Mouse (Mus musculus) stomach, embryonic 14.5 days (tissue): ENCODE results near the gene Itga2. TPM values are rescaled to one million over a fixed set of nuclear protein-coding genes. Genes with fewer than 3 reads are reported as not detected.
A peak's percentile ranks its signal among the peaks of the same experiment; 100 is the strongest.

Experiments
- ATAC-seq: fragments of 200-750 bp; cut with Nextera tagmentation; 2 replicates; pipeline ENCODE4 v1.8.0; 2017; ENCODE audit warnings: low read depth, moderate TSS enrichment; ENCODE audit not compliant: insufficient number of reproducible peaks, insufficient read depth, low FRiP score
- H3K27ac ChIP-seq: fragments of 300-500 bp; sonication (generic); 2 replicates; pipeline ENCODE4 v1.5.1; 2014; ENCODE audit warnings: mild to moderate bottlenecking, low read length, moderate library complexity, mixed read lengths
- H3K27me3 ChIP-seq: fragments of 300-500 bp; sonication (generic); 2 replicates; pipeline ENCODE4 v1.6.1; 2014; ENCODE audit warnings: low read length, control low read depth, mixed read lengths; ENCODE audit not compliant: control insufficient read depth, insufficient read depth
- H3K36me3 ChIP-seq: fragments of 300-500 bp; sonication (generic); 2 replicates; pipeline ENCODE4 v1.6.1; 2014; ENCODE audit warnings: mild to moderate bottlenecking, control low read depth, low read length, moderate library complexity, mixed read lengths; ENCODE audit not compliant: control insufficient read depth, insufficient read depth
- H3K4me1 ChIP-seq: fragments of 300-500 bp; sonication (generic); 2 replicates; pipeline ENCODE4 v1.6.1; 2014; ENCODE audit warnings: low read length, control low read depth, mixed read lengths; ENCODE audit not compliant: control insufficient read depth, insufficient read depth
- H3K4me2 ChIP-seq: fragments of 300-500 bp; sonication (generic); replicated peaks from 2 replicates; pipeline ENCODE4 v1.6.1; 2014; ENCODE audit warnings: low read depth, low read length, control low read depth
- H3K4me3 ChIP-seq: fragments of 300-500 bp; sonication (generic); 2 replicates; pipeline ENCODE4 v1.5.1; 2014; ENCODE audit warnings: low read depth, low read length, control low read depth
- H3K9ac ChIP-seq: fragments of 300-500 bp; sonication (generic); replicated peaks from 2 replicates; pipeline ENCODE4 v1.6.1; 2014; ENCODE audit warnings: low read depth, mild to moderate bottlenecking, control low read depth, low read length, moderate library complexity, mixed read lengths
- H3K9me3 ChIP-seq: fragments of 300-500 bp; sonication (generic); 2 replicates; pipeline ENCODE4 v1.6.1; 2016; ENCODE audit warnings: low read depth, low read length, control low read depth; ENCODE audit not compliant: control insufficient read depth
- WGBS: fragments of 180-500 bp; shearing (Covaris S2); extraction: QIAGEN DNeasy Blood & Tissue Kit; methylation state at CpG from one replicate; pipeline ENCODE4 v1.1.7; 2014; 5-methylcytosine and 5-hydroxymethylcytosine counted together
- polyA plus RNA-seq: library from polyadenylated mRNA; unstranded; fragments of >200 nt; fragmentation: Nextera tagmentation; extraction: Ambion mirVana; gene quantifications from 2 replicates; pipeline ENCODE4 v1.2.1, GENCODE M21; 2014

The Itga2 gene
- 9.2 and 11.8 TPM in 2 replicates for polyA plus RNA-seq

DNA sequence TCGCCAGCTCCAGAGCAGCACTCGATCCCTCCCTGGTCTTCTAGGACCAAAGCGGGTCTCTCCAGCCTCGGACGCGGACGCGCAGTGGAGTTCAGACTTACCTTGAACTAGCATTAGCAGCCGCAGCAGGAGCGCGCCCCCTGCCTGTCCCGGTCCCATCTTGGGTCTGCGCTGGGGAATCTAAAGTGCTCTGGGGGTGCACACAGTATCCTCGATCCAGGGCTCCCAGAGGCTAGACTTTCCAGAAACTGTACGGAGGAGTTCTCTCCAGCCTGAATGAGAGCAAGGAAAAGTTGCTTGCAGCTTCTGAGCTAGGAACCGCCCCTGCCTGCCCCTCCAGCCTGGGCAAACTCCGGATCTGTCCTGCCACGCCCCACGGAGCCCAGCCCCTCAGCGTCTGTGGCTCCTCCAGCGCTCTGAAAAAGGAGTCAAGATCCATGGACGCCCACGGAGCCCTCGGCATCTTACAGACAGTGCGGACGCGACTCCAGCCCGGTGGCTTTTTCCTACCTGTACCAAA lies at the start of gene Itga2:
TSS of gene Itga2 (minus strand) at position 326 of the 520 bp plus-strand sequence.
- Histone ChIP-seq H3K27me3 (no peaks in the 10 kb centered on the region), H3K4me3 (peak within 1 kb of the TSS; percentile 43), H3K4me2 (peak within 1 kb of the TSS; percentile 73), H3K4me1 (peaks cover 5% of the 10 kb centered on the region; the same call in 1 of the 2 replicates), H3K9ac (peak within 1 kb of the TSS; percentile 25; the same call in 1 of the 2 replicates), H3K36me3 (no peaks in the 10 kb centered on the region), H3K27ac (peak within 1 kb of the TSS; percentile 40; the same call in 1 of the 2 replicates), H3K9me3 (no peaks in the 10 kb centered on the region)
- under 1% methylated on average over 28 of the region's 28 CpGs for WGBS
- peak; percentile 88 for ATAC-seq

DNA sequence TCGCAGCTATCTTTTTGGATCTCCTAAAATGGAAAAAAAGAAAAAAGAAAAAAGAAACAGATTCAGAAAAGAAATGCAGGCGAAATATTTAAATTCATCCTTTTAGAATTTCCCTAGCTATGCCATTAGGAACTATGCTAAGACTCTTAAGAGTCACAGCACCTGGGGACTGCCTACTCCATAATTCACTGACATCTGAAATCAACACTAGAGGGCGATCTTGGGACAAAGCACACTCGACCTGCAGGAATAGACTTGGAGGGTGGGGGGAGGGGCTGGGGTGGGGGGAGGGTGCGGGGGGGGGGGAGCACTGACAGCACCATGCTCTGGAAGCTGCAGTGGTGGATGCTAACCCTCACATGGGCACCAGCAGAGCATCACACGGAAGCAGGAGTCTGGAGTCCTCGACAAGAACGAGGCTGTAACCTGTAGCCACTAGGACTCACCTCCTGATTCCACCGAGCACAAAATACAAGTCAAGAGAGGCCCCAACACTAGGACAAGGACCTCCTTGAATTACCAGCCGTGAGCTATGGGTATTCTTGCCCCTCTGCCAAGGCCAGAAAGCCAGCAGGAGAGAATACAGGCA lies 49.0 kb upstream of the Itga2 start:
- Histone ChIP-seq H3K4me2 (no peak overlapping the region), H3K4me1 (no peaks in the 10 kb centered on the region), H3K9me3 (no peaks in the 10 kb centered on the region), H3K27ac (no peak overlapping the region), H3K36me3 (no peaks in the 10 kb centered on the region), H3K27me3 (no peaks in the 10 kb centered on the region), H3K9ac (no peak overlapping the region), H3K4me3 (no peak overlapping the region)
- ATAC-seq = no peak
- 53% methylated on average over 10 of the region's 10 CpGs for WGBS

DNA sequence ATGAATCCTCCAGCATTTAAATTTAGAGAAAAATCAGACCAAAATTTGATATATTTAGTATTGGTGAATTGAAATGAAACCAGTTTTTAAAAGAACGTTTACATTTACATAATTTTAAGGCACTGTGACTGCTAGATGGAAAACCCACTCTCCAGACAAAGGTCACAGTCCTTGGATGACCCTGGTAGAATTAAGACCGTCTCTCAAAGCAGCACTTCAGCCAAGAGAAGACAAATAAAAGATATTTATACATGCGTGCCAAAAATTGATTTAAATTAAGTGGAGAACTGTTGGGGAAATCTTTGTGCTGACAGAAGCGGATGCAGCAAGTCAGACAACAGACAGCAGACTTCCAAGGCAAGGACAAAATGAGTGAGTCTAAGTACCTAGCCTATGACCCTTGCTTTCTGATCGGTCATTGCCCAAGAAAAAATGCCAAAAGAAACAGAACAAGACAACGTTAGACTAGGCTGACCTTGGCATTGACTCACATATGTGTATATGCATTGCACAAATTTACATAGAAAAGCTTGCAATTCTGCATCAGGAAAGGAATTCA lies 42.7 kb upstream of the Itga2 start:
- Histone ChIP-seq H3K36me3 (no peaks in the 10 kb centered on the region), H3K4me3 (no peak overlapping the region), H3K9ac (no peak overlapping the region), H3K9me3 (no peaks in the 10 kb centered on the region), H3K27me3 (no peaks in the 10 kb centered on the region), H3K4me1 (0 out of 2 replicates have a peak, but pooled peaks cover 4% of the 10 kb centered on the region), H3K27ac (no peak overlapping the region), H3K4me2 (no peak overlapping the region)
- ATAC-seq = no peak
- WGBS = 52% methylated on average over 6 of the region's 6 CpGs

DNA sequence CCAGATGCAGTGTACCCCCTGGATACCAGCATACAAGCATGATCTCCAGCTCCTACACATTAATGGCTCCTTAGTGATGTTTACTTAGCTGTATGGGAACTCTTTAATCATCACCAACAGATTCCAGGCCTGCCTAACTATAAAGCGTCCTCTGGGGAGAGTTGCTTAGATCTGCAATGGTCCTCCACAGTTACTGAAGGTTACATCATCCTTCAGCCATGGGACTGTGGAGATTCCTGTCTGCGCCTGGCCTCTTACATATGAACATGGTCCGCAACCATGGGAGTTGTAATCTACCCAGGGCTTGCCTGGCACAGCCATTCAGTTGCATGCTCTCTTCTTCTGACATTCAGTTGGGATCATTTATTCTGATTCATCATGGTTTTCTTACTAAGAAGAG lies 40.0 kb upstream of the Itga2 start:
- no peaks in the 10 kb centered on the region for H3K27me3 ChIP-seq
- H3K27ac ChIP-seq = no peak overlapping the region
- no peak overlapping the region for H3K4me2 ChIP-seq
- H3K9me3 ChIP-seq = no peaks in the 10 kb centered on the region
- peaks cover 3% of the 10 kb centered on the region; the same call in 1 of the 2 replicates for H3K36me3 ChIP-seq
- 0 out of 2 replicates have a peak, but pooled peaks cover 4% of the 10 kb centered on the region for H3K4me1 ChIP-seq
- 68% methylated on average over 3 of the region's 3 CpGs for WGBS
- no peak overlapping the region for H3K9ac ChIP-seq
- no peak overlapping the region for H3K4me3 ChIP-seq
- ATAC-seq = no peak

DNA sequence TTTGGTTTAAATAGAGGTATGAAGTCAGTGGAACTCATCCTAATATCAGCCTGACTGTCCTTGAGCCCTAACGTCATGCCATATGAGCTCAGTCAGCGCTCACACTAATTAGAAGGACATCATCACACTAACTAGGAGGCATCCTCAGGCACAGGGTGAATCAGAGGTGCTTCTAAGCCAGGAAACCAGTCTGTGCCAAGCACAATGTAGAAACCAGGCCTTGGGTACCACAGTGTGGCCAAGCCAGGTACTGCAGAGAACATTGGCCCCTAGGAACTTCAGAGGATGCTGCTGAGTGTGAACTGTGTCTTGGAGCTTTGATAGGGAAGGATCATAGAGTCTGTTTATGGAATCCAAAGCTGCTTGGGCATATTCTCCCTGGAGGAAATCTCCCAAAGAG lies 32.3 kb upstream of the Itga2 start:
- WGBS = 43% methylated on average over 2 of the region's 2 CpGs

DNA sequence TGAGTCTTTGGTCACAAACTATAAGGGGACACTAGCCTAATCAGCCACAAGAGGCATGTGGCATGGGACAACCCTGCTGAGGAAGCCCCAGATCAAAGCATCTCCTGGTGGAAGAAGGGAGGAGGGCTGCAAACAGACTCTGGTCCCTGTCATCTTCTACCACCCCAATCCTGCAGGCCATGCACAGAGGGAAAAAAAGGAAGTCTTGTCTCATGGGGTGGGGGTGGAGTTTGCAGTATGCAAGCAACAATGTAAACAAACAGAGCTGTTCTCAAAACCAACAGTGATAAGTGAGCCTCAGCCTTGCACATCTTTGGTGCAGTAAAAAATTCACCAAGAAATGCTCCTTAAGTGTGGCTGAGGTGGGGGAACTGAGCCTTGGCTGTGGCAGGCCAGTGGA lies 22.6 kb upstream of the Itga2 start:
- Histone ChIP-seq H3K4me1 (no peaks in the 10 kb centered on the region), H3K4me3 (no peak overlapping the region), H3K9ac (no peak overlapping the region), H3K27me3 (no peaks in the 10 kb centered on the region), H3K4me2 (no peak overlapping the region), H3K27ac (no peak overlapping the region), H3K36me3 (no peaks in the 10 kb centered on the region), H3K9me3 (no peaks in the 10 kb centered on the region)
- no peak for ATAC-seq

More for the DNA sequence above, 32.3 kb upstream of the Itga2 start:
- Histone ChIP-seq H3K4me2 (no peak overlapping the region), H3K4me3 (no peak overlapping the region), H3K27ac (no peak overlapping the region), H3K9me3 (no peaks in the 10 kb centered on the region), H3K9ac (no peak overlapping the region), H3K36me3 (peaks cover 3% of the 10 kb centered on the region; the same call in 1 of the 2 replicates), H3K27me3 (no peaks in the 10 kb centered on the region), H3K4me1 (no peaks in the 10 kb centered on the region)
- ATAC-seq = peak; percentile 72; the same call in 1 of the 2 replicates

DNA sequence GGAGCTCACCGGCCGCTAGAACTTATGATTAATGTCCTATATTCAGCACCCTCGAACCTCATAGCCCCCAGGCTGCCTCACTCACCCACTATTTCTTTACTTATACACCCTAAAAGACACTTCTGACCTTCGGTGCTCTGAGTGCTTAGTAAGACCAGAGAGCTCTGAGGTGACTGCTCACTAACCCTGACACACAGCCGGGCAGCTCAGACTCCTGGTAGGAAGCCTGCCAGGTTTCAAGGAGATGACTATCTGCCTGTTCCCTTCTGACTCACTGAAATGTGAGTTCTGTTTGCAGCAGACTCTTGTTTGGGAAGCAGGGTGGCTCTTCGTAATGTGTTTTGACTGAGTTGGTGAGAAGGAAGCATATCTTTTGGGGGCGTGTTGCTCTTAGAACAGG lies 1.6 kb upstream of the Itga2 start:
- Histone ChIP-seq H3K27ac (no peak overlapping the region), H3K4me1 (peaks cover 5% of the 10 kb centered on the region; the same call in 1 of the 2 replicates), H3K9ac (no peak overlapping the region), H3K4me3 (no peak overlapping the region), H3K9me3 (no peaks in the 10 kb centered on the region), H3K4me2 (no peak overlapping the region), H3K36me3 (no peaks in the 10 kb centered on the region), H3K27me3 (no peaks in the 10 kb centered on the region)
- 84% methylated on average over 7 of the region's 7 CpGs for WGBS
- ATAC-seq = no peak

DNA sequence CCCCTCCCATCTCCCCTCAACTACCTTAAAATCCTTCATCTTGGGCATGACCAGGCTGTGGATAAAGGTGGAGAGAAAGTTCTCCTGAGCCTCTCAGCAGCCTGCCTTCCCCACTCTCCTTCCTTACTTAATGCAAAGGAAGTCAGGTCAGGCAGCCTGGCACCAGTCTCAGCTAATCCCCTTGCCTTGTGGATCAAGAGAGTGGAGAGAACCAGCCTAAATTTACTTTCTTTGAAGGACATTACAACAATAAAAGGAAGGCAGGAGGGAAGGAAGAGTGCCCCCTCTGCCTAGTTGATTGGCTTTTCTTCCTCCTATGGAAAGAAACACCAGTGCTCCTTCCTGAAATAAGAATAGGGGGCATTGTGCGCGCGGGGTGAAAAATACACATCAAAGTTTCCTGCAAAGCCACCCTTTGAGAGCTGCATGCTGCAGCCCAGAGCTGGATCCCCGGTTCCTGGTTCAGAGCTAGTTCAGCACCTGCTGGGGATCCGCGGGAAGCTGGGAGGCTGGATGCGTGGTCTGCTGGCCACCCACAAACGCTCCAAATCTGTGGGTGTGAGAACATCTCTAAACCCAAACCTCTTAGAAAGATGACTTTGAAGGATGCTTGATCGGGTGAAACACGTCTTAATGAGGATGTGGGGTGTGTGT lies 777 bp downstream of the Itga2 start:
- 1% methylated on average over 10 of the region's 10 CpGs for WGBS
- no peaks in the 10 kb centered on the region for H3K27me3 ChIP-seq
- no peaks in the 10 kb centered on the region for H3K36me3 ChIP-seq
- peak overlapping the region; percentile 43 for H3K4me3 ChIP-seq
- H3K27ac ChIP-seq = peak overlapping the region; percentile 40; the same call in 1 of the 2 replicates
- ATAC-seq = 0 out of 2 replicates have a peak, but pooled peaks have one; percentile 43
- no peaks in the 10 kb centered on the region for H3K9me3 ChIP-seq
- H3K9ac ChIP-seq = peak overlapping the region; percentile 25; the same call in 1 of the 2 replicates
- H3K4me1 ChIP-seq = peaks cover 5% of the 10 kb centered on the region; the same call in 1 of the 2 replicates
- H3K4me2 ChIP-seq = peak overlapping the region; percentile 73
